Mouse (Mus musculus) gastrocnemius, postnatal 4 days (tissue): ENCODE data around the gene Cog5. TPM values are rescaled to one million over a fixed set of nuclear protein-coding genes. Genes with fewer than 3 reads are reported as not detected.

Source experiments
- DNase-seq, 2 experiments: peaks; one replicate each; pipeline ENCODE4 v3.0.0; 2021 to 2022; ENCODE audit warnings: low spot score in 2 of 2, mixed read lengths in 2 of 2
- total RNA-seq, 2 experiments: library from RNA; stranded (reverse); gene quantifications; 2 replicates each; pipeline ENCODE4 v1.2.3; 2021

Cog5 gene
- total RNA-seq, 2 experiments from 2014 or later, result 35.7 to 37.2 TPM

DNA sequence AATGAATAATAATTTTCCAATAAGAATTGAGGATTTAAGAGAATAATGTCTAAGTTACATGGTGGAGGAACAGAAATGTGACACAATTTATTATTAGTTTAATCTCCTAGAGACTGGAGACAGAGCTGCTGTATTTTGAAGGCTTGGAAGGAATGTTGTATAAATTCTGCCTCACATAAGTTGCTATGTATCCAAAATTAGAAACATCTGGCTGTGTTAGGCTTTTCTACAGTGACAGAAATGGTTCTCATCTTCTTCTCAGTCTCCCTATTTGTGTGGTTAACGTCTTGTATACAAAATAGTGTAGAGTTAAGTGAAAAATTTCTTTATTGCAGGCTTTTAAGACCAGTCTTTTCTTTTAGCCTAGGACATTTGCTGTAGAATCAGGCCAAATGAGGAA, 52.9 kb downstream of the Cog5 start:
- no peak for DNase-seq

DNA sequence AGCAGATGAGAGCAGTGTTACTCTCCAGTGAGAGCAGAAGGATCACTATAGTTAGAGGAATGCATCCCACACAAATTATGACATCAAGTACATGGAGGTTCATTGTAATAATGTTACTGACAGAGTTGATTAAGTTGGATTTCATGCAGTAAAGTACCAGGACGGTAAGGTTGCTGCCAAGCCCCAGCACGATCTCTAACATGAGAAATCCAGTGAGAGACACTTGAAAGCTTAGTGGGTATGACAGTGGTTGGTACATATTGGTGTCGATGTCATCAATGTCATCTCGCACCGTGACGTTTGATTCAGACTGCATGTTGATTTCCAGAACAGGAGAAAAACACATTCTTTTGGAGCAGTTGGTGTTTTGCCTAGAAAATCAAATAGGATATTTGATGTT, 55.0 kb downstream of the Cog5 start:
- DNase-seq, result no peak

DNA sequence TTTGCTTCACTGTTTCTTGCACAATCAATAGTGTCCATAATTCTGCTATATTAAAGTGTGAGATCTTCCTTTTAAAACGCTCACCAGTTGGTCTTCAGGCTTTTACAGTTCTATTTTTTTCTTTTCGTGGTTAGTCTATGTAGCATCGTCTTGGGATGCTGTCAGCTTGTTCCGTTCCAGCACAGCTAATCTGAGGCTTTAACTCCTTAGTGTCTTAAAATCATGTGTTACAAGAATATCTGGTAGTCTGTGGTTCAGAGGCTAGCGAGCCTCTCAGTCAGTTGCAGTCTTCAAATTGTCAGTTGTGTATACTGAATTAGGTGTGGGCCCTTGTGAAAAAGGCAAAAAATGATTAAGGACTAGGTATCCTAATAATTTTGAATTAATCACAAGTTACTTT, 57.6 kb downstream of the Cog5 start:
- no peak for DNase-seq

DNA sequence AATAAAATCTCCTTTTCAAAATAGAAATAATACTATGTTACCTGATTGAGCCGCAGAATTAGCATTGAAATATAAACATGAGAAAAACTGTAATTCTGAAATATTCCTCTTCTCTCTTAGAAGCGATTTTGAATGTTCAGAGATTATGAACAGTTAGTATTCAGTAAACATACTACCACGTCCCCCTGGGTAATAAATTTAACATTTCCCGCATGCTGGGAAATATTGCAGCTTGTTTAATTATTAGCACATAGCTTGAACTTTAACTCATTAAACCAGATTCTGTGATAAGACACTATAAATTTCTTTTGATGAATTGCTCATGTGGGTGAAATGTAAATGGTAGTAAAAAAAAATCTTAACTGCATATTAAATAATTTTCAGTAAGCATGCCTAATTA, 58.1 kb downstream of the Cog5 start:
- no peak for DNase-seq

DNA sequence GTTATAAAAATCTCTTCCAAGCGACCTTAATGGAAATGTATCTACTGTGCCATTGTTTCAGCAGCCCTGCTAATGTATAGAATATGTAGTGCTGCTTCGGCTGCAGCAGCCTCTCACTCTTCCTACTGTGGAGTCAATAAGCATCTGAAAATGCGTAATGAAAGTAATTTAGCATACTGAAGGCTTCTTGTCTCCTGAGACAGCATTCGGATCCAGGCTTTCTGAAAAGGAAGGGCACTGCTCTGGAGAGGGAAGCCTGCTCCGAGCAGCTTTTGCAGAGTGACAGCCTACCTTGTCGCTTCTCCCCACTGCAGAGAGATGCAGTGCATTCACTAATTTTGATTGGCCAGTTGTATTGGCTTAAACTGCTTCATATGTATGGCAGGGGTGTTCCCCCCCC, 58.9 kb downstream of the Cog5 start, which contains the start of gene Gpr22:
TSS of gene Gpr22 (minus strand) at position 348 of the 400 bp plus-strand sequence.
- no peak for DNase-seq

DNA sequence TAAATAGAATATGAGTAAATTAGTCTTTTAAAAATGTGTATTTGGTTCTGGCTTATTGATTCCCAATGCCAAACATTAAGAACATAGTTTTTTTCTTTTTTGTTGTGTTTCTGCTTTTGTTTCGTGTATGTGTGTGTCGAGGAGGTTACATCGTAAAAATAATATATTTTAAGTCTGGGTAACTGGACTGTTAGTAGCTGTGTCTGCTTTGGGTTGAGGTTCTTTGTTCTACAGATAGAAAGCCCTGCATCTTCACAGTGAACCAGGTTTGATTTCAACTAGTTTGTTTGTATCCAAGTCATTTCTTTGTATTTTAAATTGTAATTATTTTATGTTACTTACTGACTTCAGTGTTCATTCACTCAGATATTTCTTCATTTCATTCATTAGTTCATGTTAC, 59.4 kb downstream of the Cog5 start:
- no peak for DNase-seq

DNA sequence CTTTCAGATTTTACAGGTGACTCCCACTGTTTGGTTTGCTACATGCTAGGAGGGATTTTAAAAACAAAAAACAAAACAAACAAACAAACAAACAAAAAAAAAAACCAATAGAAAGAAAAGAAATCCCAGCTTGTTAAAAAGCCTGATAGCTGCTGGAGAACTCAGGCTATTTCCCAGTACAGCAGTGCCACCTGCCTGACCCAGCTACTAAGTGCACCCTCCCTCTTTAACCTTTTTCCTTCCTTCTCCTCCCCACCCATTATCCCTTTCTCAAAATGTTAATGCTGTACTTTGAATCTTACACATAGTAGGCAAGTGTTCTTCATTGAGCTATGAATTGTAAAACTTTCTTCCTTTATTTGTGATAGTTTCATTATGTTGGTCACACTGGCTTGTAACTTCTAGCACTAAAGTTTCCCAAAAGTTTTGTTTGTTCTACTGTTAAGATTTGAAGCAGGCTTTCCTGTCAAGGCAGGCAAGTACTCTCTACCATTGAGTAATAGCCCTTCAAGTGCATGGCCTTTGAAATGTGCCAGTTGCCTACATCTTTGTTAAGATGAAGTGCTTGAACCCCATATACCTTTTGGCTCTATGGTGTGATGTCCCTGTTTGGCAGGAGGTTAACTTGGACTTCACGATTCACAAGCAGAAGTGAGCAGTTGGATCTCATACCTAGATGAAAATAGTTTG, 65.1 kb downstream of the Cog5 start:
- no peak for DNase-seq

DNA sequence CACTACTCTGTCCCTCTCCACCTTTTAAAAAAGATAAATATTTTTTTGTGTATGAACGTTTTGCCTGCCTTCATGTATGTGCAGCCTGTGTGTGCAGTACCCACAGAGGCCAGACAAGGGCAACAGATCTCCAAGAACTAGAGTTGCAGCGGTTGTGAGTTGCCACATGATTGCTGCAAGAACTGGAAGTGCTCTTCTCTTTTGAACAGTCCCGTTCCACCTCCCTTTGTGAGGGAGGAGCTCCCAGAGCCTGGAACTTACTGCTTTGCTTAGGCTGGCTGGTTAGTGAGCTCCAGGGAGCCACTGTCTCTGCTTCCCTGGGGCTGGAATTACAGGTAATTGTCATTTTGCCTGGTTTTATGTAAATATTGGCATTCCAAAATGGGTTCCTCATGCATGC, 69.9 kb downstream of the Cog5 start:
- no peak for DNase-seq

DNA sequence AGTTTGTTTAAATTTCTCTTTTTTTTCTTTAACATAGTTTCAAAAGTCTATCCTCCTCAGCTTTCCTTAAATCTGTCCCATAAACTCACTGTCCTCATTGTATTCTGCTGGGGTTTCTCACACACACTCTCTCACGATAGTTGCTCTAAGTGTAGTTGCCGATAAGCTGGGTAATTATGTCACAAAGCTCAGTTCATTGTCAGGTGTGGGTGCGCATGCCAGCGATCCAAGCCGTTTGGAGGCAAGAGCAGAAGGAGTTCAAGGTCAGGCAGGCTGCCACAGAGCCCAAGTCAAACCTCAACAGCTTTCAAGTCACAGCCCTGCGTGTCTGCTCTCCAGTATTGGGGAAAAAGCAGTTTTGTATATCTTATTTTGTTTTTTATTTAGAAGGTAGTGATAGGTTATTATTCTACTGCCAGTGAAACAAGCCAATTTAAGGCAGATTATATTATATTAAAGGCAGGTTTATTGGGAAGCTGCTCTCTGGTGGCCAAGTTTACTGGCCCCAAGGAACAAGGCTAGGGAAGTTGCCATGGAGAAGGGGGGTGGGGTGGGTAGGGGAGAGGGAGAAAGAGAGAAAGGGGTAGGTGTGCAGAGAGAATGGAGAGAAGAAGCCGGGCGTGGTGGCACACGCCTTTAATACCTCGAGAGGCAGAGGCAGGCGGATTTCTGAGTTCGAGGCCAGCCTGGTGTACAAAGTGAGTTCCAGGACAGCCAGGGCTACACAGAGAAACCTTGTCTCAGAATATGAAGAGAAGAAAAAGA, 71.0 kb downstream of the Cog5 start:
- DNase-seq, result no peak

DNA sequence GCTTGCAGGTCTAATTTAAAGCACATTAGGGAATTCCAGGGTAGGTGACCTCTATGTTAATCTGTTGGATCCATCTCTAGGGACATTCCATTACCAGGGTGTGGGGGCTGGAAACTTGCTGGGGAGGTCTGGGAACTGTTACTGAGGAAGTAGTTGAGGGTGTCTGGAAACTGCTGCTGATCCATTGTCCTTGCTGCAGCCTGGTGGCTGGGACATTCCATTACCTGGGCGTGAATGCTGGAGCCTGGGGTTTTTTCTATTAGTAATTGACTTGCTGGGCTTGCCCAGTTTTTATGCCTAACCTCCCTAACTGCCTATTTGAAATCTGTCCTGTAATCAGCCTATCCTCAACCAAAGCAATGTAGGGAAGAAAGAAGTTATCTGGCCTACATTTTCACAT, 72.0 kb downstream of the Cog5 start:
- DNase-seq, result no peak

DNA sequence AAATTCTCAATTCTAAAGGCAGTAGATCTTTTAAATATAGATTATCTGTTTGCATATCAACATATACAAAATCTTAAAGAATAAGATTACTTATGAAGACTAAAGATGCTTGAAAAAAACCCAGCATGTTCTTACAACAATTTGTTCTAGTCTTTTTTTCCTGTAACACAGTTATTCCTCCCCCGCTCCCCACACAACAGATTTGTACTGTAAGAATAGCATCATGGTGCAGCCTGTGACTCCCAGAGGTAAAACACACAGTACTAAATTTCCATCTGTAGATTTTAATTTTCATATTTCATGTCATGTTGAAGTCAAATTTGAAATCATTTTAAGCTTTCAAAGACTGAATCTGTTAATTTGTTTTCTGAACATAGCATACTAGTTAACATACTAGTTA, 75.5 kb downstream of the Cog5 start:
- DNase-seq, result no peak

DNA sequence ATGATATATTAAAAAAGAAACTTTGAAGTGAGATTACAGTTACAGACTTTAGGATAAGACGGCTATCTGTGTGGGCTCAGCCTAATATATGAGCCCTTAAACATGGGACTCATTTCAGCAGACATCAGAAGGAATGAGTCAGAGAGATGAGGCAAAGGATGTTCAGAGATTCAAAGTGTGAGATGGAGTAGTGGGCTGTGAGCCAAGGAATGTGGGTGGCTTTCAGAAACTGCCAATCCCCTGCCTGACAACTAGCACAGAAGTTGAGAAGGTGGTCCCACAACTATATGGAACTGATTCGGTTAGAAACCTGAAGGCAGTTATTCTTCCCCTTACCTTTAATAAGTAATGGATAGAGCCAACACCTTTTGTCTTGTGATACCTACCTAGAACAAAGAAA, 79.9 kb downstream of the Cog5 start:
- DNase-seq, result no peak

DNA sequence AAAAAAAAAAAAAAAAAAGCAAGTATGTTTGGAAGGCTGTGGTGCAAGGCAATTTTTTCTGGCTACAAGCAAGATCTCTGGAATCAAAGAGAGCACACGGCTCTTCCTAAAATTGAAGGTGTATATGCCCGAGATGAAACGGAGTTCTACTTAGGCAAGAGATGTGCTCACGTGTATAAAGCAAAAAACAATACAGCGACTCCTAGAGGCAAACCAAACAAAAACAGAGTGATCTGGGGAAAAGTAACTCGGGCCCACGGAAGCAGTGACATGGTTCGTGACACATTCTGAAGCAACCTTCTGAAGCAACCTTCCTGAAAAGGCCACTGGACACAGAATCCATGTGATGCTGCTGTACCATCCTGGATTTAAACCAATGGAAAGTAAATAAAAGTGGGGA, 92.6 kb downstream of the Cog5 start:
- no peak for DNase-seq

DNA sequence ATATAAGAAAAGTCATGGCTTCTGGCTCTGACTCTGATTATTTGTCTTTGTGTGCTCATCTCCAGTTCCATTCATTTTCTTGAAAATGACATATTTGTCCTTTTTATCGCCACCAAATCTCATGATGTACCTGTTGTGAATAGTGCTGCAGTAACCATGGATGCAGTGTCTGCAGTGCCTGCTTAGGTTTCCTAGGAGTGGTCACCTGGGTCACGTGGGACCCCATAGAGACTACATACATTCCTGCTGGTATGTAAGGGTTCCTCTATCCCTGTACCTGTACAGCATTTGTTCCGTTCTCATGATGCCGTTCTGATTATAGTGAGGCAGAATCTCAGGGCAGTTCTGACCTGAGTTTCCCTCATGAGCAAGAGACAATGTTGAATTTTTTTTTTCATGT, 95.2 kb downstream of the Cog5 start:
- no peak for DNase-seq

DNA sequence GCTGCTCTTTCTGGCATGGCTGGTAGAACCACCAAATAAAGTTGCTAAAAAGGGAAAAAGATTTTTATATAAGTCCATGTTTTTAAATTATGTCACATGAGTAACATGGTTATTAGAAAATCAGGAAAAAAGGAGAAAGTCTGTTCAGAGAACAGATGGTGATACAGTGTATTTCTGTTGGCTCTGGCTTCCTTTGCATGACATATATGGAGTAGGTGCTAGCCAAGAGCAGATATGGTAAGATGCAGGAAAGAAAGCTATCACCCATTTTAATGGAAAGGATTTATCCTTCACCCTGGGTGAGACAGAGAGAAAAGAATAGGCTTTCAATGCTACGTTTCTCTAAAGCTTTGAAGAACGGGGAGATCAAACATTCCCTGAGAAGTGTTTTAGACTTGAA, 99.8 kb downstream of the Cog5 start:
- no peak for DNase-seq

DNA sequence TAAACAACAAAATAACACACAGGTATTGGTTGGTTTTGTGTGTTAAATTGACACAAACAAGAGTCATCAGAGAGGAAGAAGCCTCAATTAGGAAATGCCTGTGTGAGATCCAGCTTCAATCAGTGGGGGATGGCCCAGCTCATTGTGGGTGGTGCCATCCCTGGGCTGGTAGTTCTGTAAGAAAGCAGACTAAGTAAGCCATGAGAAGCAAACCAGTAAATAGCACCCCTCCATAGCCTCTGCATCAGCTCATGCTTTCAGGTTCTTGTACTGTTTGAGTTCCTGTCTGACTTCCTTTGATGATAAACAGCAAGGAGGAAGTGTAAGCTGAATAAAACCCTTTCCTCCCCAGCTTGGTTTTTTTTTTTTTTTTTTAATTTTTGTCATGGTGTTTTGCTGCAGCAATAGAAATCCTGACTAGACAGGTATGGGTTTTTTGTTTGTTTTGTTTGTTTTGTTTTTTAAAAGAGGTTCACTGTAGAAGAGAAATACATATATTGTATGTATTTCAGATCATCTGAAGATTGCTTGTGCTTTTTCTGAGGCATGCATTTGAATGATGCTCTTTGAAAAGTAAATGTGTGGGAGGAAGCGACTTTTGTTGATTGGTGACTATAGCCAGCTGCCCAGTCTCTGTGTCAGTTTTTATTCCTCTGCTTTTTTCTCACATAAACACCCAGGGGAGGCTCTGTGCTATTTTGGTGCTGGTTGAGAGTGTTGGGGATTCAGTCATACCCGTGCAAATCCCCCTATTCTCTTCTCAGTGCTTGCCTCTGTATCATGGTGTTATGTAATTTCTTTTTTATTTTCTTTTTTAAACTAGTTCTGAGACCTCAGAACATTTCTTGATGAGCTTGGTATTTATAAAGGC, 101.5 kb downstream of the Cog5 start:
- no peak for DNase-seq

DNA sequence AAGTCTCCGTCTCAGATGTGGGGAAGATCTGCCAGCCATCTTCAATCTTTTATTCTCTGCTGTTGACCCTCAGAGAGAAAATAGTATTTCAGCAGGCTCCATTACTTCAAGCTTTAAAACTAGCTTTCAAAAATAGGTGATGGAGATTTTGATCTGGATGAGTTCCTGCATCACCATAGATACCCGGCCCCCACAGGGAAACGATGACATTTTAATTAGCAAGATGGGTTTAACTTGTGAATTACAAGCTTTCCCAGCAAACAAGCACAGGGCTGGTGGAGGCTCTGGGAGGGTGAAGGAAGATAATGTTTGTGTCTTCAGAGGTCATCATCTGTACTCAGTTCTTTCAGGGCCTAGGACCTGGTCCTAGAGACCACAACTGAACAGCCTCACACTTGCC, 118.9 kb downstream of the Cog5 start:
- no peak for DNase-seq

DNA sequence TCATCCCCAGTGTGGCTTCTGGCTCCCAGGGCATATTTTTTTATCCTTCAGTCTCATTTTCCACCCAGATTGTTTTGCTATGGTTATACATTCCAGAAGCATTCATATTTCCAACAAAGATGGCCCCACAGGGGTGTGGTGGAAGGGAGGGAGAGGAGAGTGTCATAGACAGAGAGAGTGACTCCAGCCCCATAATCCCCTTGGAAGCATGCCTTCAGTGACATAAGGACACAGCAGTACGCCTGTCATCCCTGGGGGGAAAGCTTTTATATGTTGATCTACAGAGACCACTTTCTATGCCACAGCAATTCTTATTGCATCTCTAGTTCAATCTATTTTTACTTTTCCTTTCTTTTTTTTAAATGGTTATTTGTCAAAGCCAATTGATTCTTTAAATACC, 129.6 kb downstream of the Cog5 start:
- DNase-seq, result peak in 1 of 2 experiments; percentile 10

DNA sequence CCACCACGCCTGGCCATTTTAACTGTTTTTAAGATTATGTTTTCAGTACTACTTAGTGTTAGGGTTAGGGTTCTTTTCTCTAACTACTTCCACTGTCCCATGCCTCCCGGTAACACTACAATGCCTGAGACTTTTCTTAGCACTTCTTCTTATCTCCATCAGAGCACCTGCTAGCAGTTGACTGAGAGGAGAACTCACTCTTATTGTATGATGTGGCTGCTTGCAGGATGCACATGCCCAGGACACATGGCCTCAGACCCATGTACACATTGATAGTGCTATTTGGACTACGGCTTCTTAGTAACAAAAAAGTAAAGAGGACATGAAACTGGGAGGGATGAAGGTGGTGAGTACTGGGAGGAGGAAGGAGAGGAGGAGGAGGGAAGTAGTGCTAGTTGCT, 133.9 kb downstream of the Cog5 start:
- DNase-seq, result no peak

DNA sequence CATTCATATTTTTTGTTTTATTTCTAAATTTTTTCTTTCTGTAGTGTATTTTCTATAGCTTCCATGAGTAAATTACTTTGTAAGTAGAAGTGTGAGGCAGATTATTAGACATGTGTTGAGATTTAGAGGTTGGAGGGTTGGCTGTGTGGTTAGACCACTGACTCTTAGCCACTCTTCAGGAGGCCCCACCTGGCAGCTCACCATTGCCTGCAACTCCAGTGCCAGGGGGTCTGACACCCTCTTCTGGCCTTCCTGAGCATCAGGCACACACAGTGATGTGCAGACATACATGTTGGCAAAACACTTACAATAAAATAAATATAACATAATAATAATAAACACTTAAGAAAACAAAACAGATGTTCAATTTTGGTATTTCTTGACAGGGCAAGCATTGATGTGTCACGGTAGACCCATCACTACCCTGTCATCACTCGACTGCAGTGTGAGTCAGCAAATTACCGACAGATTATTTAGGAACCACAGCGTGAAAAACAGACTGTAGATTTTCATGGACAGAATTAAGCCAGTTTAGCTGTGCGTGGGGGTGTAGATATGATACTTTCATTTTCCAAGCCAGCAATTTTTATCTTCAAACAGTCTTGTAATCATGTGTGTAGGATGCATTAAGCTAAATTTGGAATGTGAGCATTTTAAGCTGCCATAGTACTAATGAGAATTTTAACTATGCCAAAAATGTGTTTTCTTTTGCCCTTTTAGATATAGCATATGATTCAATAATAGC, 151.9 kb downstream of the Cog5 start:
- no peak for DNase-seq

DNA sequence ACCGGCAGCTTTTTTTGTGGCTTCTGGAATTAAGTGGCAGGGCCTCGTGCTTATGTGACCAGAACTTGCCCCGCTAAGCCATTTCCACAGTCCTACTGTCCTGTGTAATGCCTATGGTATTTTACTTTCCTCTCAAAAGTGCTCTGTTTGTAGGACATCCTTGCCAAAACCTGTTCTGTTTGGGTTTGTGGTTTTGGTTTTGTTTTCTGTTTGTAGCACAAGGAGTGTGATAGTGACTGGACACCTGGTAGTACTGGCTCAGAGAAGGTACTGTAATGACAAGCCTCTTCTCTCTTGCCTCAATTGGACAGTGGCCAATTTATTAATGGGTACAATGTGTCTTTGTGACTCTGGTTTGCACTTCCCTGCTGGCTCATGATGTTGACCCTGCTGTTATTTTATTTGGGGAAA, 163.4 kb downstream of the Cog5 start:
- no peak for DNase-seq
